Mouse (Mus musculus) inflammation-experienced regulatory T-cells, adult 6 months (primary cell): ENCODE measurements around the gene Ptar1. TPM values are rescaled to one million over a fixed set of nuclear protein-coding genes. Genes with fewer than 3 reads are reported as not detected.
A peak's percentile ranks its signal among the peaks of the same experiment; 100 is the strongest.

Experiments
- ATAC-seq: one replicate; pipeline ENCODE4 v1.8.0; 2017
- polyA plus RNA-seq, 3 experiments: library from polyadenylated mRNA; unstranded; fragments of 100-300 nt; shearing (Covaris generic); gene quantifications; one replicate each; pipeline ENCODE4 v1.2.1; 2017

Ptar1 gene
- polyA plus RNA-seq, 3 experiments from 2014 or later: 10.2 to 15.5 (median 13.9) TPM

DNA sequence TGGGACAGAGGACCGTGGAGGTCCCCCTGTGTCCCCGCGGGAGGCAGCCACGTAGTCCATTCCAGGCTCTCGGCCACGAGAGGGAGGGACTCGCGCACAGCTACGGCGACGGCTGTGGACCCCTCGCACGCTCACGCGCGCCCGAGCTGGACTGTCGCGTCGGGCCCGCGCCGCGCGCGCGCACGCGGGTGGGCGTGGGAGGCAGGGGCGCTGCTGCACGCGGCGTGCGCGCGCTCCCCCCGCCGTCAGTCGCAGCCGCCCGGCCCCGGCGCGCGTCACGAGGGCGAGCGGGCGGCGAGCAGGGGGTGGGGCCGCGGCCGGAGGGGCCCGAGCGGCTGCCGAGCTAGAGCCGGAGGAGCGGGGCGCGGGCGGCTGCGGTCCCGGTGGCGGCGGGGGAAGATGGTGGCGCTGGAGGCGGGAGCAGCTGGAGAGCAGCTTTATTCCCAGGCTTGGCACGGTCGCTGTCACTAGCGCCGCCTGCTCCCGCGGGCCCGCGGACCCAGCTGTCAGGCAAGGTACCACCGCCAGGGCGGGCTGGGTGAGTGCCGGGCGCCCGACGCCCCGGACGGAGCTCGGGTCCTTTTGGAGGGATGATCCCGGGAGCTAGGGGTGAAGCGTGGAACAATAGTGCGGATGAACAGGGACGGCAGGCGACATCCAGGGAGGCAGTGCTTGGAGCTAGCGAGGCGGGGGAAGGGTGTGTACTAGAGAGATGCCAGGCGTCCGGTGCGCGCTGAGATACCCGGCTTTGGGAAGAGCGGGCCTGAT is 71.5 kb downstream of the Ptar1 start, which contains the start of gene Apba1:
Gene Apba1, plus strand, starts transcription at position 334 of the 768 bp plus-strand sequence.
- peak; percentile 51 for ATAC-seq

DNA sequence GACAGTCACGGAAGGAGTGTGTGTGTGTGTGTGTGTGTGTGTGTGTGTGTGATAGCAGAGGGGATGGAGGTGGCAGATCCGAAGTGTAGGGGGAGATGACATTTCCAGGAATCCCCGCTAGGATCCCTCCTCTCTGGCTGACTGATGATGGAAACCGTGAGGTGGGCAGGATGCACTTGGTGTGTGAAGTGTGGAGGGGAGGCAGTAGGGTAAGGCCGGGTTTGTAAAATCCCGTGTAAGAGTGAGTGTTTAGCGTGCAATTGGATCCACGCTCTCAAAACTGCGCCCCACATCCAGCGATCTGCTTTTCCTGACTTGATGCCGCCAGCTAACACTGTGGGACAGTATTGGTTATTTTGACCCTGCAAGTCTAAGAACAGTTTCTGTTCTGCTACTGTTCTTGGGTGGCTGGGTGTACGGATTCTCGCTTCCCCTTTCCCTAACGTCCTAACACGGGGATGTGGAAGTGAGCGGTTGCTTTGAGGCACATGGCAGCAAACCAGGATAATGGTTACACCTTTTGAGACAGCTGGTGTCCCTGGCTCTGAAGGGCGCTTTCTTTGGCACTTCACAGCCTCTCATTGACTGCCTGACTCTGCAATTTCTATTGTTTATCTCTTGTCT is 72.2 kb downstream of the Ptar1 start:
- ATAC-seq: no peak

DNA sequence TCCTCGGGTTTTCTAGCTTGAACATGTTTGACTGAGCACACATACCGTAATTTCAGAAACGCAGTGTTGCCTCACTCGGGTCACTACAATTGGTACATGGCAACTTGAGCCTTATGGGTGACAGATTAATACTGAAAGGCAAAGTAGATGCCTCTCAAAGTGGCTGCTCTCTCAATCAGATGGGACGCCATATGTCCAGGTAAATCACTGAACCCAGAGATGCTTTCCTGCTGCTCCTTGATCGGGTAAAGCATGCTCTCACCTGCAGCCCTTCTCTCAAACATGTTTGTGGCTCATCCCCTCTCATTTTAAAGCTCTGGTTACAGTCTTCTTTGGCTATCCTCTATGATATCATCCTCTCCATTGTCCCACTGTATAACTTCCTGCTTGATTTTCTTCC is 76.1 kb downstream of the Ptar1 start:
- ATAC-seq: no peak

DNA sequence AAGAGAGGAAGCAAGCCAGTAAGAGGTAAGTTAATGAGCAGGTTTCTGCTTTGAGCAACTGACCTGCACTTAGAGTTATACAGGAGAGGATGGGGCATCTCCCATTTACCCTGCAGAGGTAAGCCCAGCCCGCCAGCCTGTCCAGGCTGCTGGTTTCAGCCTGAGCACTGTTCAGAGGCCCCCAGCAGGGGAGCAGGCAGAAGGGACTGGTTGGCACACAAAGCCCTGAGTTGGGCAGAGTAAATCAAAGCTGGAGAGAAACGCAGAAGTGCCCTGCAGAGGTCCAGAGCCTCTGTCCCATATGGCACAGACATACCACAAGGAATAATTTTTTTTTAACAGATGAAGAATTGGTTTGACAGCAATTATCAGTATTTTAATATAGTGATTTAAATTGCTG is 76.8 kb downstream of the Ptar1 start:
- no peak for ATAC-seq

DNA sequence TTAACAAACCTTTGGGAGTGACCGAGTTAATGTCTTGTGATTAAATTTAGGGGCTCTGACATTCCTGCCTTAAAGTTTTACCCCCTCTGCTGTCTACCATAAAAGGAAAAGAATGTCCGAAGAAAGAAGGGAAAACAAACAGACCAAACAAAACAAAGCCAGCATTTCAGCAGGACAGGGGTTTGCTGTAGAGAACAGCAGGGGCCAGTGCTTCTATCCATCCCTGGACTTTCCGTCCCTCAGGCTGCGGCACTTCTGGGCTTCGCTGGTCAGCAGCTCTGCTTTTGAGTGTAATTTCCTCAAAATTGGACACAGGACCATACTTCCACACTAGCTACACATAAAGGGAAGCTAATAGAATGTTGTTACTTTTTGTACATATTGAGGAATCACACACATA is 81.6 kb downstream of the Ptar1 start:
- no peak for ATAC-seq

DNA sequence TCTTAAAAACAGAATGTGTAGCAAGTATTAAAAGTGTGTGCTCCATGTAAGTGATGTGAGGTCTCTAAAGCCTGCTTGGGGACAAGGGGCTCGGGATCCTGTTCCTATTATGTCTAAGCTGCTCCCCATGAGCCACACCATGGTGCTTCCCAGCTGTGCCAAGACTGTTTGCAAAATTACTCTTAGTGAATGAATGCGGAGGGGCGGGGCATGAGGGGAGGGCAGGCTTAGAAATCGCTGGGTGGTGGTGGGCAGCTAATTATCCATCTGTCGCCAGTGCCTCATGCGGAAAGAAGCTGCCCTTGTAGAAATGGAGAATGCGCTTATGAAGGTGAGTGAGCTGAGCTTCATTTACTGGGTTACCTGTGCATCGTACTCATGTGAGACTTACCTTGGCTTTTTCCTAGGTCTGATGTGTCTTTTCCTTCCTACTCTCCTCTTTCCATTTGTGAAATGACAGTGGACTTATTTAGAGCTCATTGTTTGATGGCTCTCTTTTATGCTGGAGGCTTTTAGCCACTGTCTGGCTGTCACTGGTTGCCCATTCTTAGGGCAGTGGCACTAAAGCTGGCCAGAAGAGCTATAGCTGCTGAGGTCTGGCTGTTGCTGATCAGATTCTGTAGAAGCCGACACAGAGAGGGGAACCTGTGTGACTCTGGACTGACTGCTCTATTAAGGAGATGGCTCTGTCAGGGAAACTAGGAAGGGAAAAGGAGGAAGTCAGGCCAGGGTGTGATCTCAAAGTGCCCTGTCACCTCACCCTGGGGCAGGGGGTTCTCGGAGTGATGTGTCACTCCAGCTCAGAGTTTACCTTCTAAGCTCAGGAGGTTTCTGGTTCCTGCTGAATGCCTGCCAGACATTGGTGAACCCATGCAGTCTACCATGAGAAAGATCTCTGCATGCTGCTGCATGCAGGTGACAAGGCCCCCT is 83.5 kb downstream of the Ptar1 start:
- ATAC-seq: no peak

DNA sequence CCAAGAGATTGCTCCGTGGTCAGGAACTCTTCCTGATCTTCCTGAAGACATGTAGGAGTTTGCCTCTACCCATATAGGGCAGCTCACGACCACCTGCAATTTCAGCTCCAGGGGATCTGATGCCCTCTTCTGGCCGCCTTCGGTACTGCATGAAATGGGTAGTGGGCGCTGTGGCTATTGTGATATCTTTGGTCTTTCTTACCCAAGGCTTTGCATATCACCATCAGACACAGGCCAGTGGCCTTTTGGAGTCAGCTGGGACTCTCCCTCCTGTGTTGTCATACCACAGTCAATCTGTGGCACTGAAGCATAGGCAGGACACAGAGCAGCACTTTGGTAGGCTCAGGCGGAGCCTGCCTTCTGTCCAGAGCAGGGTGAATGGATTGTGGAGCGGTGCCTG is 84.7 kb downstream of the Ptar1 start:
- ATAC-seq: no peak

DNA sequence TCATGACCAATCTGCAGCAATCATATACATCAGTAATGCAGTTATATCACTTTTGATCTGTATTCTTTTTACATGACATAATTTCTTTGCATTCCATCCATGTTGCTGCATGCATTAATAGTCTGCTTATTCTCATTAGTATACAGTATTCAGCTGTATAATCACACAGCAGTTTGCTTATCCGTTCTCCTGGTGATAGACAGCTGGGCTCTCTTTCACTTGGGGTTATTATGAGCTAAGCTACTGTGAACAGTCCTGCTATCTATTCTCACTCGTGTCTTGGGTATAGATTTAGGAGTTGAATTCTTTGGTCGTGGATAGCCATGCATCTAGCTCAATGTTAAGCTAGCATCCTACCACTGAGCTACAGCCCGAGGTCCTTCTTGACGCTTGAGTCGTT is 88.1 kb downstream of the Ptar1 start:
- ATAC-seq: no peak

DNA sequence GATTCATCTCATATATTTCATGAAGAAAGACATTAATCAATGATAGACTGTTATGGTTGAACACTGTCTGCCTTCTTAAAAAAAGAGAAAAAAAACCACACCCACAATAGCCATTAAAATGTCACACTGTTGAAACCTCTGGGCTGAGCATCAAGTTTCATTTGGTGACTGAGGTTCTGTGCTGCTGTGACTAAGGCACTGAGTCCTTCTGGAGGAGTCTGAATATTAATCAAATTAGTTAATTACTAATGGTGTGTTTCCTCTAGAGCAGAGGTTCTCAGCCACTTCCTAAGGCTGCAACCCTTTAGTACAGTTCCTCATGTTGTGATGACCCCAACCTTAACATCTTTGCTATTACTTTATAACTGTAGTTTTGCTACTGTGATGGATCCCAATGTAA is 91.9 kb downstream of the Ptar1 start:
- ATAC-seq: no peak

DNA sequence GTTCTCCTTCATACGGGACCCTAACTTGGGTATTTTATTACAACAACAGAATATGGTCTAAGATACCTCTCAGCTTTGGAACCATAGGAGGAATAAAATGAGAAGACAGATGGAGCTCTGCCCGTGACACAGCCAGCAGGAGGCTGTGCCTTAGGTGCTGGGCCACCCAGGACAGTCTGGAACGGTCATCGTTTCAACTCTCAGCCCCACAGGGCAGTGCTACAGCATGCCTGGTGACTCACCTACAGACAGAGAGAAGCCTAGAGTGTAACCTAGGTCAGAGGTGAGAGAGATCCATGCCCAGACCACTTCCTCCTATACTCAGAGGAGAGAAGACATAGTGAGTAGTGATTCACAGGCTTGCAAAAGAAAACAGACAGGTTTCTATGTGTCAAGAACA is 92.9 kb downstream of the Ptar1 start:
- ATAC-seq: no peak

Other genes with a start within 250 kb of the Ptar1 start
- gene Mamdc2, start 239.0 kb upstream of the Ptar1 start, polyA plus RNA-seq: not detected
- gene 1700028P14Rik, start 34.6 kb upstream of the Ptar1 start, polyA plus RNA-seq: not detected
- gene Apba1, start 71.5 kb downstream of the Ptar1 start, polyA plus RNA-seq: under 1 TPM in 1 of 3 experiments, not detected in 2; 0.16 TPM